Mouse (Mus musculus): ENCODE data around the gene Gprin3.
"Not testable (repeated sequence)": the region's sequence is repeated elsewhere in the genome, so short reads cannot be mapped to it uniquely, and the experiment has no call there.

The Gprin3 gene

DNA sequence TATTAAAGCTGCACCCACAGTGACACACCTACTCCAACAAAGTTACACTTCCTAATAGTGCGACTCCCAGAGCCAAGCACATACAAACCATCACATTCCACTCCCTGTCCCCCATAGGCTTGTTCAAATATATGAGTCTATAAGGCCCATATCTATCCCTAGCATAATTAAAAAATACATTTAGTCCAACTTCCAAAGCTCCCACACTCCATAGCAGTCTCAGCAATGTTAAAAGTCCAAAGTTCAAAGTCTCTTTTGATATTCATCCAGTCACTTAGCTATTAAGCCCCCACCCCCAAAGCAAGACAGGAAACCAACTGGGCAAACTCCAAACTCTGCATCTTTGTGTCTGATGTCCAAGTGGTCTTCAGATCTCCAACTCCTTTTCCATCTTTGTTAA lies 84.9 kb downstream of the Gprin3 start:
- DNase-seq: no peak

DNA sequence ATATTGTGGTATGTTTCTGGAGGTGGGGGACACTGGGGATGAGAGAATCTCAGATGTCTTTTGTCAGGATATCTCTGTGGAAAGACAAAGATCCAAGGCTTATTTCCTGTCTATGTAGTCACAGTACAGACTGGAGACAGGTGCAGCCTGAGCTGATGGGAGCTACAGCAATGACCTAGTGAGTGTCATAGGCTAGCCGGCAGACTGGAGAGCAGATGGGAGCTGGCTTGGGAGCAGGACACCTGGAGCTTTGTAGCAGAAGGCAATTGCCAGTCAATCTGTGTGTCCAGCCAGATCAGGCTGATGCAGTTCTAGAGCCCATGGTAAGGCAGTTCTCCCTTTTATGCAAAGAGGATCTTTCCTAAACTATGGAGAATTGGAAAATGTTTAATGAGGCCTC lies 97.8 kb downstream of the Gprin3 start:
- no peak for DNase-seq

DNA sequence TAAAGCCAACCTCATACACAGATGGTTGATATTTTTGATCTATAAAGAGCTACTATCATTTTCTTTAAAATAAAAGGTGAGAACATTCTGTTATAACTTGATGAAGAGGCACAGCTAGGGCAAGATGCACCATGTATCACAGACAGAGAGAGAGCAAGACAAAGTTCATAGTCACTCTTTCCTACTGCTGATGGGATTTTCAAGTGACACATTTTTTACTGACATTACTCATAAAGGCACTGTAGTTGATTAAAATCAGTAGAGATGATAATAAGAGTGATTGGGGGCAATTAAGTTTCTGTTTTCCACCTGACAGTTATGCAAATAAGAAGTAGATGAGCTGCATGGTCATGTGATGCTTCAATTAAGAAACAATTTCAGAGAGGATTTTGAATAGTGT lies 110.2 kb downstream of the Gprin3 start:
- DNase-seq: no peak

DNA sequence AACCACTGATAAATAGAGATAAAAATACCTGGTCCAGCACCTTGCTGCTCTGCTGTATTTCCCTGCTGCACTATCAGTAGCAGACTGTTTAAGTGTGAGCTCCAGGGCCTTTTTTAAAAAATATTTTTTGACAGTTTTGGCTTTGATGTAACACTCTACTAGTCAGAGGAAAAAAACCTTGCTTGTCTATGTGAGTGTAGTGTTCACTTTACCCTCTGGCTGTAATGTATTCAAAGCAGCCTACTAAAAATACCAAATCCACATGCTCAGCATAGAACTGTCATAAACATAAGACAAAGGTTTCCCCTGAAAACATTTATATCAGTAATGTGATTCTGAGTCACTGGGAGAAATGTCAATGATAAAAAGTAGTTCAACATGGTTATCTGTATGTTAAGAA lies 111.0 kb downstream of the Gprin3 start:
- DNase-seq: no peak

DNA sequence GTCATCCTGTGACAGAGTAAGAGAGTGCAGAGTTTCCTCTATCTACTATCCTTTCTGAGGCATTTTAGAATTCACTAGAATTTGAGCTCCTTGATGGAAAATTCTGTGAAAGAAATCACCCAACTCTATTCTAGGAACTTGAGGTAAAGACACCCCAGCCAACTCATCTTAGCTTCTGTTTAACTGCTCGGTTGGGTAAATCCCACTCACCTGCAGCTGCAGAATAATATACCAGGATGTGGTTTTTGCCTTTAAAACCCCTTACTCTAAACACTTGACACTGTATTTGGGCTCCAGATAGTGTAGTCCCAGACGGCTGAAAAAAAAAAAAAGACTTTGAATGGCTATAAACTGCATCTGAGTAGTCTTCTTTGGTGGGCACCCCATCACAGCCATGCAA lies 112.9 kb downstream of the Gprin3 start:
- no peak for DNase-seq

DNA sequence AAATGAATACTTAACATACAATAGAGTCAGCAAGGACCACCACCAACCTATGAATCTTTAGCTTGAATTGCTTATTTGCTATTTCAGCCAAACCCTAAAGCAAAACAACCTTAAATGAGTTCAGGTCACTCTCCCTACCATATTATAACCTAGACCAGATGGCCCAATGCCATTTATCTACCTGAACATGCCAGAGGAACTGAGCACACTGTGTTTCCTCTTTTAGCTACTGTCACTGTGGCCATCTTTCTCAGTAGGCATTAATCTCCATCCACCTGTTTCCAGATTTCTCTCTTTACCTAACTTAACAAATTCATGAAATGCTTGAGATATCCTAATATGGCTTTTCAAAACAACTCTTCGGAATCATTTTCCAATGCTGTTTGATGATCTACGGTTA lies 114.9 kb downstream of the Gprin3 start:
- DNase-seq: no peak

DNA sequence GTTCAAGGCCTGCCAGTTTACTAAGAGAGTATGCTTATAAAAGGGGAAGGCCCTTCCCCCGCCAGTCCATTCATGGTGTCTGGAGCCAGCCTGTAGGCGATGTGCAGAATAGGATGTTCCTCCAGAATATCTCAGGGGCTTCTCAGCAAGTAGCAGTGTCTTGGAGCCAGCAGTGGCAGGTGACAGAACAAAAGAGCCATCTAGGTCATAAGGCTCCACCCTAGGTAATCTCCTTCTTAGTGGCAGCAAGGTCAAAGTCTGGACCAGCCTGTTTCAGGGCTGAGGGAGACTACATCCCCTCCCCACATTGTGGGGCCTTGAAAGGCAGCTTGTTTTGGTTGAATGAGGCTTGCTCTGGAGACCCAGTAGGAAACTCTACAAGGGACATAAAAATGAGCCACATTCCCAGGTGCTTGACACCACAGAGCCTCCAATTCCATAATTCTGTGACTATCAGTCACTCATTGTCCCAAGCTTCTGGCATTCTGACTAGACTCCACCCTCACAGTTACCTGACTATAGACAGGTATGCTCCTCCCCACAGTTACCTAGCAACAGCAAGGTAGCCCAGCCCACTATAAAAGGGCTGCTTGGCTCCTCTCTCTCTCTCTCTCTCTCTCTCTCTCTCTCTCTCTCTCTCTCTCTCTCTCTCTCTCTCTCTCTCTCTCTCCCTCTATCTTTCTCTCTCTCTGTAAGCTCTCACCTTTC lies 121.7 kb downstream of the Gprin3 start:
- not testable (repeated sequence) for DNase-seq

DNA sequence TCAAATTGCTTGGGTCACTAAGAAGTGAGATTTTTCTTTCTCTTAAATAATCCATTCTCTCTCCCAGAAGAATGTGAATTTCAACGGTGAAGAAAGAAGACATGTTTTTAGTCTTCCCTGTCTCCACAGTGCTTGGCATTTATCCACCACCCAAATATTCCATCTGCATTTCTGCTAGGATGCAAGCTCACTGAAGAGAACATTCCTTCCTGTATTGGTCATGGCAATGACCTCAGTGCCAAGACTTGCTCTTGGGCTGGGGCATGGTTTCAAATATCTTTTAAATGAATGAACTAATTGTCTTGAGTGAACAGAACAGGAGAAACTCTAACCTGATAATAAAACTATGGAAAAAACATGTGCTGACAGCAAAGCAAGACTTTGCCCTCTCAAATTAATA lies 123.1 kb downstream of the Gprin3 start:
- DNase-seq: no peak
